Mouse (Mus musculus): ENCODE data around the gene Cntn4.

The Cntn4 gene

GRCm38 (mm10) chr6:106097856-106098255 is 420.4 kb downstream of the Cntn4 start:
- DNase-seq: peak; percentile 3

GRCm38 (mm10) chr6:106118523-106119081 is 441.1 kb downstream of the Cntn4 start:
- DNase-seq: peak; percentile 14

- DNase-seq: no peak
Measured at GRCm38 (mm10) chr6:106153530-106153929, 476.1 kb downstream of the Cntn4 start.

- no peak for DNase-seq
Measured at GRCm38 (mm10) chr6:106155362-106155761, 477.9 kb downstream of the Cntn4 start.

- DNase-seq: no peak
Measured at GRCm38 (mm10) chr6:106177546-106177945, 500.1 kb downstream of the Cntn4 start.

- DNase-seq: no peak
Measured at GRCm38 (mm10) chr6:106181596-106181995, 504.1 kb downstream of the Cntn4 start.

- DNase-seq: no peak
Measured at GRCm38 (mm10) chr6:106200974-106201373, 523.5 kb downstream of the Cntn4 start.

GRCm38 (mm10) chr6:106207401-106207800 is 529.9 kb downstream of the Cntn4 start:
- DNase-seq: peak; percentile 1

- DNase-seq: no peak
Measured at GRCm38 (mm10) chr6:106213071-106213470, 535.6 kb downstream of the Cntn4 start.

- no peak for DNase-seq
Measured at GRCm38 (mm10) chr6:106237046-106237948, 559.8 kb downstream of the Cntn4 start.

GRCm38 (mm10) chr6:106241553-106241952 is 564.1 kb downstream of the Cntn4 start:
- DNase-seq: no peak

- no peak for DNase-seq
Measured at GRCm38 (mm10) chr6:106263396-106263795, 585.9 kb downstream of the Cntn4 start.

- no peak for DNase-seq
Measured at GRCm38 (mm10) chr6:106265487-106265886, 588.0 kb downstream of the Cntn4 start.

- DNase-seq: no peak
Measured at GRCm38 (mm10) chr6:106266304-106266703, 588.8 kb downstream of the Cntn4 start.

GRCm38 (mm10) chr6:106268723-106269122 is 591.3 kb downstream of the Cntn4 start:
- no peak for DNase-seq

- DNase-seq: no peak
Measured at GRCm38 (mm10) chr6:106277139-106277538, 599.7 kb downstream of the Cntn4 start.

GRCm38 (mm10) chr6:106281621-106282020 is 604.2 kb downstream of the Cntn4 start:
- DNase-seq: no peak

GRCm38 (mm10) chr6:106283815-106284214 is 606.4 kb downstream of the Cntn4 start:
- DNase-seq: no peak

GRCm38 (mm10) chr6:106299451-106299850 is 622.0 kb downstream of the Cntn4 start:
- DNase-seq: no peak

GRCm38 (mm10) chr6:106300179-106300578 is 622.7 kb downstream of the Cntn4 start:
- DNase-seq: no peak

- DNase-seq: no peak
Measured at GRCm38 (mm10) chr6:106302435-106302834, 625.0 kb downstream of the Cntn4 start.

- DNase-seq: no peak
Measured at GRCm38 (mm10) chr6:106328987-106329386, 651.5 kb downstream of the Cntn4 start.

GRCm38 (mm10) chr6:106329636-106330035 is 652.2 kb downstream of the Cntn4 start:
- no peak for DNase-seq

GRCm38 (mm10) chr6:106332466-106332865 is 655.0 kb downstream of the Cntn4 start:
- no peak for DNase-seq

All from lung, postnatal 14 days (tissue).